Mouse (Mus musculus) hindbrain, embryonic 12.5 days (tissue): ENCODE data around the gene Atp12a. TPM values are rescaled to one million over a fixed set of nuclear protein-coding genes. Genes with fewer than 3 reads are reported as not detected.

Experiments used
- ATAC-seq: fragments of 200-750 bp; cut with Nextera tagmentation; 2 replicates; pipeline ENCODE4 v1.8.0; 2017; ENCODE audit warnings: moderate TSS enrichment; ENCODE audit not compliant: low FRiP score
- H3K27ac ChIP-seq: fragments of 300-500 bp; sonication (generic); 2 replicates; pipeline ENCODE4 v1.5.1; 2016; ENCODE audit warnings: mild to moderate bottlenecking
- H3K27me3 ChIP-seq: fragments of 300-500 bp; sonication (generic); 2 replicates; pipeline ENCODE4 v1.6.1; 2016; ENCODE audit warnings: mild to moderate bottlenecking
- H3K36me3 ChIP-seq: fragments of 300-500 bp; sonication (generic); 2 replicates; pipeline ENCODE4 v1.6.1; 2016; ENCODE audit warnings: mild to moderate bottlenecking
- H3K4me1 ChIP-seq: fragments of 300-500 bp; sonication (generic); 2 replicates; pipeline ENCODE4 v1.6.1; 2016
- H3K4me2 ChIP-seq: fragments of 300-500 bp; sonication (generic); replicated peaks from 2 replicates; pipeline ENCODE4 v1.6.1; 2016; ENCODE audit warnings: mild to moderate bottlenecking
- H3K4me3 ChIP-seq: fragments of 300-500 bp; sonication (generic); 2 replicates; pipeline ENCODE4 v1.5.1; 2016; ENCODE audit warnings: mild to moderate bottlenecking
- H3K9ac ChIP-seq: fragments of 300-500 bp; sonication (generic); 2 replicates; pipeline ENCODE4 v1.6.1; 2016; ENCODE audit warnings: mild to moderate bottlenecking, moderate library complexity
- H3K9me3 ChIP-seq: fragments of 300-500 bp; sonication (generic); replicated peaks from 2 replicates; pipeline ENCODE4 v1.6.1; 2016; ENCODE audit warnings: mild to moderate bottlenecking
- WGBS: fragments of 180-500 bp; shearing (Covaris S2); methylation state at CpG from one replicate; pipeline ENCODE4 v1.1.7; 2016; 5-methylcytosine and 5-hydroxymethylcytosine counted together
- polyA plus RNA-seq: library from polyadenylated mRNA; unstranded; fragments of >200 nt; fragmentation: Nextera tagmentation; extraction: Ambion mirVana; gene quantifications from 2 replicates; pipeline ENCODE4 v1.2.1, GENCODE M21; 2016

Gene Atp12a
- polyA plus RNA-seq, 1 experiment from 2014 or later, result not detected

DNA sequence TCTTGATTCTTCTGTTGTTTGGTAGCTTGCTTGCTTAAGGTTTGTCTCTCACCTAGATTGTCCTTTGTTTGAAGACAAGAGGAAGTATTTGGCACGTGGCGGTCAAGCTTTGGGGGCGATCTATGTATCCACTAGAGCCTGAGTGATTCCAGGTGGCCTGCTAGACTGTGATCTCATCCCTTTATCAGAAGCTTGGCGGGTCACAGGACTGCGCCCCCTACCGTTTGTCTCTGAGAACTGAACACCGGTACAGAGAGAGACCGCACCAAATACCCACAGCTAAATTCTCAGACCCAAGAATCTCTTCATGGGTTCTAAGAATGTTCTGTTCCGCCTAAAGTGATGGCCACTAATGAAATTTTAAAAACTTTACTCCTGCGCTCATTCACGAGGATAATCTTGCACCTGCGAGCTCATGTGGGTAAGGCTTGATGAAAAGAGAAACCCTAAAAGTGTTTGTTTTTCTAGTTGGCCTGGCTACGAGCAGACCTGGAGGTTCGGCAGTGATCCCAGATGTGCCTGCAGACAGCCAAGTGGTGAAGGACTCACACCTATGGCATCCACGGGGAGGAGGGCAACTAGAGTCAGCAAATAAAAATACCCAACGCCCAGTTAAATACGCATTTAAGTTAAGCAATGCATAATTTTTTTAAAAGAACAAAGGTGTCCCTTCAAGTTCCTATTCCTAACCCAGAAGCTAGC, 12.8 kb upstream of the Atp12a start:
- Histone ChIP-seq H3K36me3 (no peaks in the 10 kb centered on the region), H3K9ac (no peak overlapping the region), H3K9me3 (no peaks in the 10 kb centered on the region), H3K4me2 (no peak overlapping the region), H3K4me1 (no peaks in the 10 kb centered on the region), H3K4me3 (no peak overlapping the region), H3K27ac (no peak overlapping the region), H3K27me3 (no peaks in the 10 kb centered on the region)
- no peak for ATAC-seq
- 38% methylated on average over 17 of the region's 17 CpGs for WGBS

DNA sequence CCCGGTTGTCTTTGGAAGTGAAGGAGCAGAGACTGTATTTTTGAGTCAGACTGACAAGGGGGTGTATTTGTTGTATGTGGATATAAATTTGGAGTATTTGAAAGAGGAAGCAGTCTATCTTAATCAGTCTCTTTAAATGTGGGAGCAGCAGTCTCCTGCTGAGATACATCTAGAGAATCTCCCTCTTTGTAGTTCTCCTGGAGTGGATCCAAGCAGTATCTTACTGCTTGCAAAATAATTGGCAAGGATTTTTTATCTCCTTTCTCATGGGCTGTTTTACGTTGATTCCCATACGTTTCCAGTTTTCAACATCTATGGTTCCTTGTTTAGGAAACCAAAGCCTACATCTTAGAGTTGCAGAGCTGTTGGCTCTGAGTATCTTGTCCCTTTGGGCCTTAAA, 10.1 kb upstream of the Atp12a start:
- no peak overlapping the region for H3K4me3 ChIP-seq
- H3K4me1 ChIP-seq, result no peaks in the 10 kb centered on the region
- no peaks in the 10 kb centered on the region for H3K27me3 ChIP-seq
- no peaks in the 10 kb centered on the region for H3K36me3 ChIP-seq
- H3K9ac ChIP-seq, result no peak overlapping the region
- ATAC-seq, result no peak
- H3K27ac ChIP-seq, result no peak overlapping the region
- H3K4me2 ChIP-seq, result no peak overlapping the region
- H3K9me3 ChIP-seq, result no peaks in the 10 kb centered on the region
- WGBS, result 77% methylated on average over 3 of the region's 3 CpGs

GRCm38 (mm10) chr14:56355396-56355795, 9.5 kb upstream of the Atp12a start:
- Histone ChIP-seq H3K36me3 (no peaks in the 10 kb centered on the region), H3K4me1 (no peaks in the 10 kb centered on the region), H3K9ac (no peak overlapping the region), H3K4me3 (no peak overlapping the region), H3K27ac (no peak overlapping the region), H3K9me3 (no peaks in the 10 kb centered on the region), H3K27me3 (no peaks in the 10 kb centered on the region), H3K4me2 (no peak overlapping the region)
- WGBS, result 79% methylated on average over 8 of the region's 8 CpGs
- no peak for ATAC-seq

DNA sequence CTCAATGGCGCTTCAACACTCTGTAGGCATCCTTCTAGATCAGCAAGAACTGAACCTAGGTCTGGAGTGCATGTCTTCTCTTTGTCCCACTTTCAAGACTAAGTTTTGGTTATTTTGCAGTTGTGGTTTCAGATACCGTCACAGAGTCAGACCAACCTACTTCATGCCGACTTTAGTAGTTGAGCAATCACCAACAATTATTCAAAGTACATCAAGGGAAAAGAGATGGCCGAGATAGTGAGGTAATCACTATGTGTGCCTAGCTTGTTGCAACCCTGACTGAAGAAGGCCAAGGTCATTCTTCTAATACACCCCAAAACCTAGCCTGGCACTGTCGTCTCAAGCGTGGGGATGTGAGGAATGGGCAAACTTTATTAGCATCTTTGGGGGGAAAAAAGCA, 8.7 kb upstream of the Atp12a start:
- no peak for ATAC-seq
- 87% methylated on average over 6 of the region's 6 CpGs for WGBS
- no peak overlapping the region for H3K9ac ChIP-seq
- H3K9me3 ChIP-seq, result no peaks in the 10 kb centered on the region
- H3K27ac ChIP-seq, result no peak overlapping the region
- H3K4me3 ChIP-seq, result no peak overlapping the region
- H3K27me3 ChIP-seq, result no peaks in the 10 kb centered on the region
- H3K36me3 ChIP-seq, result no peaks in the 10 kb centered on the region
- no peaks in the 10 kb centered on the region for H3K4me1 ChIP-seq
- no peak overlapping the region for H3K4me2 ChIP-seq

GRCm38 (mm10) chr14:56358422-56358821, 6.4 kb upstream of the Atp12a start:
- no peak for ATAC-seq
- H3K4me1 ChIP-seq, result no peaks in the 10 kb centered on the region

GRCm38 (mm10) chr14:56359131-56359530, 5.7 kb upstream of the Atp12a start:
- H3K9me3 ChIP-seq, result no peaks in the 10 kb centered on the region
- no peak overlapping the region for H3K9ac ChIP-seq
- 84% methylated on average over 6 of the region's 6 CpGs for WGBS
- H3K4me1 ChIP-seq, result no peaks in the 10 kb centered on the region
- no peaks in the 10 kb centered on the region for H3K36me3 ChIP-seq
- no peak overlapping the region for H3K27ac ChIP-seq
- peaks cover 23% of the 10 kb centered on the region for H3K27me3 ChIP-seq
- ATAC-seq, result no peak
- H3K4me3 ChIP-seq, result no peak overlapping the region
- H3K4me2 ChIP-seq, result no peak overlapping the region

More at GRCm38 (mm10) chr14:56358422-56358821, 6.4 kb upstream of the Atp12a start:
- Histone ChIP-seq H3K4me2 (no peak overlapping the region), H3K9ac (no peak overlapping the region), H3K9me3 (no peaks in the 10 kb centered on the region), H3K27me3 (peaks cover 16% of the 10 kb centered on the region), H3K36me3 (no peaks in the 10 kb centered on the region), H3K27ac (no peak overlapping the region), H3K4me3 (no peak overlapping the region)
- 83% methylated on average over 7 of the region's 7 CpGs for WGBS

GRCm38 (mm10) chr14:56365292-56365691, 424 bp downstream of the Atp12a start:
- Histone ChIP-seq H3K4me1 (peaks cover 6% of the 10 kb centered on the region), H3K4me3 (peak overlapping the region; percentile 39), H3K9me3 (no peaks in the 10 kb centered on the region), H3K36me3 (no peaks in the 10 kb centered on the region), H3K27me3 (peaks cover 67% of the 10 kb centered on the region), H3K27ac (no peak overlapping the region), H3K4me2 (peak overlapping the region; percentile 73), H3K9ac (no peak overlapping the region)
- no peak for ATAC-seq
- 35% methylated on average over 8 of the region's 8 CpGs for WGBS

DNA sequence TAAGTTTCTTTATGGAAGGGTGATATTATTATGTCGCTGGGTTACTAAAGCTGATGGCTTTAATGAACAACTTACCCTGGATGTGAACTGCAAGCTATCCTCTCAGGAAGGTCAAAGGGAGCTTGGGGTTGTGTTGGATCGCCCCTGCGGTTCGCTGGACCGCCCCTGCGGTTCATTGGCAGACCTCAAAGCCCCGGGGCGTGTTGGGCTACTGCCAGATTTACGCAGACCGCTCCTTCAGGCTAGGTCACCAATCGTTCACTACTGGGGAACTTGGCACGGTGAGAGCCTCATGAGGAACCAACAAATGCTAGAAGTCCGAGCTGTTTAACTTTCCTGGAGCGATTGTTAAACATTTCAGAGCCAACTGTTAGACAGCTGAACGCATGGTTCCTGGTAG, 1.8 kb downstream of the Atp12a start:
- no peaks in the 10 kb centered on the region for H3K36me3 ChIP-seq

GRCm38 (mm10) chr14:56368834-56369233, 4.0 kb downstream of the Atp12a start:
- WGBS, result 56% methylated on average over 3 of the region's 3 CpGs
- peaks cover 6% of the 10 kb centered on the region for H3K4me1 ChIP-seq
- ATAC-seq, result no peak

More for the DNA sequence above, 1.8 kb downstream of the Atp12a start:
- Histone ChIP-seq H3K27me3 (peaks cover 64% of the 10 kb centered on the region), H3K9me3 (no peaks in the 10 kb centered on the region), H3K9ac (no peak overlapping the region), H3K4me2 (no peak overlapping the region), H3K27ac (no peak overlapping the region), H3K4me1 (peaks cover 6% of the 10 kb centered on the region), H3K4me3 (no peak overlapping the region)
- 30% methylated on average over 15 of the region's 15 CpGs for WGBS
- ATAC-seq, result no peak

GRCm38 (mm10) chr14:56375731-56376130, 10.9 kb downstream of the Atp12a start:
- no peak overlapping the region for H3K4me2 ChIP-seq
- no peak overlapping the region for H3K9ac ChIP-seq
- no peaks in the 10 kb centered on the region for H3K9me3 ChIP-seq
- H3K36me3 ChIP-seq, result no peaks in the 10 kb centered on the region
- H3K27me3 ChIP-seq, result no peaks in the 10 kb centered on the region
- no peak overlapping the region for H3K4me3 ChIP-seq
- H3K4me1 ChIP-seq, result no peaks in the 10 kb centered on the region
- WGBS, result 2% methylated on average over 6 of the region's 6 CpGs
- H3K27ac ChIP-seq, result no peak overlapping the region
- 0 out of 2 replicates have a peak, but pooled peaks have one; percentile 48 for ATAC-seq

More at GRCm38 (mm10) chr14:56368834-56369233, 4.0 kb downstream of the Atp12a start:
- Histone ChIP-seq H3K27me3 (peaks cover 47% of the 10 kb centered on the region), H3K4me3 (no peak overlapping the region), H3K27ac (no peak overlapping the region), H3K36me3 (no peaks in the 10 kb centered on the region), H3K4me2 (no peak overlapping the region), H3K9me3 (no peaks in the 10 kb centered on the region), H3K9ac (no peak overlapping the region)

DNA sequence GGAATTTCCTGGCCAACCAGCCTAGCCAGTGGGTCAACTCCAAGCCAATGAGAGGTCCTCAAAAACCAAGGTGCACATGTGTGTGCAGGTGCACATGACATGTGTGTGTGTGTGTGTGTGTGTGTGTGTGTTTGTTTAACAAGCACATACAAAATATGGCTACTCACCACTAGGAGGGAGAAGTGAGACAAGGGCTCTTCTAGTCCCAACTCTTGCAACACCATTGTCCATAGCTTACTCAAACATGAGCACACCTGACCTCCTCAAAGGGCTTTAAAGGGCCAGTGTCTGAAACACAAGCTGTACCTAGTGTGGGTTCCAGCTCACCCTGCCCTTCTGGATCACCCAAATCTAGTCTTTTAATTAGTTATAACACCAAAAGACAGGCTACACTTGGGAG, 12.9 kb downstream of the Atp12a start:
- no peak for ATAC-seq

DNA sequence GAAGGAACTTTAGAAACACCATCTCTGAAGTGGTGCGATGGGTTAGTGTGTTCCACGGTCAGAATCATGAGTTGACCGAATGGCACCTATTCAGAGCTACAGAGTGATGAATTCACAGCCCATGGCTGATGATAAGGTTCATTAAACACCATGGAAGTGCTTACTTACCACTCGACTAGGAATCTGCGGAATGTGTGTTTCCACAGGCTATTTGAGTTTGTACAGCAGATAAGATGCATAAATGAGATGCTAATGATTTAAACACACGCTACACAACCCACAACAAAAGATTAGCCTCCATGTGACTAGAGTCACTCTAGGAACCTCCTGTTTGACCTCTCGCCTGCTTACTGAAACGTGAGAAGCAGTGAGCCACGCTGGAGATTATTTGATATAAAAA, 14.5 kb downstream of the Atp12a start:
- no peak for ATAC-seq

More for the DNA sequence above, 12.9 kb downstream of the Atp12a start:
- no peak overlapping the region for H3K4me2 ChIP-seq
- no peak overlapping the region for H3K9ac ChIP-seq
- no peak overlapping the region for H3K4me3 ChIP-seq
- no peaks in the 10 kb centered on the region for H3K4me1 ChIP-seq
- no peaks in the 10 kb centered on the region for H3K27me3 ChIP-seq
- no peaks in the 10 kb centered on the region for H3K9me3 ChIP-seq
- no peaks in the 10 kb centered on the region for H3K36me3 ChIP-seq
- no peak overlapping the region for H3K27ac ChIP-seq

GRCm38 (mm10) chr14:56382366-56382765, 17.5 kb downstream of the Atp12a start:
- WGBS, result 80% methylated on average over 4 of the region's 4 CpGs
- ATAC-seq, result no peak
- H3K9ac ChIP-seq, result no peak overlapping the region
- H3K4me3 ChIP-seq, result no peak overlapping the region
- no peak overlapping the region for H3K27ac ChIP-seq
- H3K9me3 ChIP-seq, result no peaks in the 10 kb centered on the region
- H3K4me1 ChIP-seq, result no peaks in the 10 kb centered on the region
- H3K36me3 ChIP-seq, result no peaks in the 10 kb centered on the region
- H3K27me3 ChIP-seq, result no peaks in the 10 kb centered on the region
- no peak overlapping the region for H3K4me2 ChIP-seq

More for the DNA sequence above, 14.5 kb downstream of the Atp12a start:
- Histone ChIP-seq H3K4me3 (no peak overlapping the region), H3K9ac (no peak overlapping the region), H3K4me2 (no peak overlapping the region), H3K9me3 (no peaks in the 10 kb centered on the region), H3K4me1 (no peaks in the 10 kb centered on the region), H3K27me3 (no peaks in the 10 kb centered on the region), H3K27ac (no peak overlapping the region), H3K36me3 (no peaks in the 10 kb centered on the region)
- 65% methylated on average over 9 of the region's 9 CpGs for WGBS
